In genomic region chr6:38662714-38663615, GRCm38 (mm10) we compare ENCODE assay signal across 8 mouse cellular contexts. TPM values are rescaled to one million over a fixed set of nuclear protein-coding genes. Genes with fewer than 3 reads are reported as not detected.
DNase-seq lines count a peak whose midpoint lies in the region; ATAC-seq lines count a peak whose summit lies in the region.

Gene Clec2l, plus strand, starts transcription at chr6:38663069.

- no peak within 1 kb of the TSS for H3K27ac ChIP-seq in lung, embryonic 15.5 days

- peaks cover 40% of the 10 kb centered on the region for H3K27me3 ChIP-seq in lung, embryonic 15.5 days

- H3K4me1 ChIP-seq in lung, embryonic 15.5 days = peaks cover 7% of the 10 kb centered on the region

- peak; percentile 74 for ATAC-seq in lung, embryonic 15.5 days (ENCODE audit: borderline replicate concordance, extremely low read depth, low FRiP score, low TSS enrichment)
- peak; percentile 68 for ATAC-seq in granulocyte monocyte progenitor cell, adult 5-6 weeks (replicated peaks; ENCODE audit: poor library complexity, severe bottlenecking)
- no peak for ATAC-seq in CD4-positive, CD25-positive, alpha-beta regulatory T cell, adult 4 months

- peak within 1 kb of the TSS; percentile 57 for H3K4me3 ChIP-seq in lung, embryonic 15.5 days

- WGBS in lung, embryonic 15.5 days = under 1% methylated on average over 73 of the region's 84 CpGs

- no peaks in the 10 kb centered on the region for H3K36me3 ChIP-seq in lung, embryonic 15.5 days

- peak within 1 kb of the TSS; percentile 29; the same call in 1 of the 2 replicates for H3K9ac ChIP-seq in lung, embryonic 15.5 days

- H3K9me3 ChIP-seq in lung, embryonic 15.5 days = no peaks in the 10 kb centered on the region

- no peak for DNase-seq in lung, postnatal 25 days (ENCODE audit: low spot score)
- peak; percentile 81 to 87 for DNase-seq in cerebellum, postnatal 25 days
- peak; percentile 29 for DNase-seq in layer of hippocampus, adult 9-11 months
- peak; percentile 23 for DNase-seq in lung, postnatal 14 days
- peak; percentile 26 to 44 for DNase-seq in right cerebral cortex, adult 2 months (ENCODE audit: low spot score in 2 of 2)

- H3K4me2 ChIP-seq in lung, embryonic 15.5 days = peak within 1 kb of the TSS; percentile 91

RNA-seq across cellular contexts. Expression of gene Clec2l, which starts in this region (rescaled TPM):
- 1.0 and 1.4 TPM in 2 replicates for polyA plus RNA-seq in lung, embryonic 15.5 days (2015; fragmentation: Nextera tagmentation; extraction: Ambion mirVana)
- 0.45 TPM in 1 of 2 replicates, not detected in the other for total RNA-seq in granulocyte monocyte progenitor cell, adult 5-6 weeks (2014; fragmentation: Nextera tagmentation)
- not detected in 2 replicates for total RNA-seq in granulocyte monocyte progenitor cell, adult 5-6 weeks (2017)
- not detected for polyA plus RNA-seq in CD4-positive, CD25-positive, alpha-beta regulatory T cell, adult 4 months (2017; shearing (Covaris generic))

Comparison
In these comparisons a context has a peak if more than half of its experiments do, and no peak if none do; other contexts are left out.
1. Peak in ATAC-seq in granulocyte monocyte progenitor cell, adult 5-6 weeks; RNA of the gene not detected or under 1 TPM.